Mouse (Mus musculus) adrenal gland, adult (tissue): ENCODE measurements around the gene Otc.

Experiments
- DNase-seq, 2 experiments: peaks; one replicate each; pipeline ENCODE4 v3.0.0; 2022 to 2023; ENCODE audit warnings: low spot score in 1 of 2; ENCODE audit not compliant: inconsistent age in 2 of 2

Otc gene

GRCm38 (mm10) chrX:10251852-10252504, at the start of gene Otc:
Gene Otc (plus strand): TSS chrX:10252305.
- no peak for DNase-seq

- no peak for DNase-seq
Measured at GRCm38 (mm10) chrX:10205937-10206336, 46.2 kb upstream of the Otc start.

DNA sequence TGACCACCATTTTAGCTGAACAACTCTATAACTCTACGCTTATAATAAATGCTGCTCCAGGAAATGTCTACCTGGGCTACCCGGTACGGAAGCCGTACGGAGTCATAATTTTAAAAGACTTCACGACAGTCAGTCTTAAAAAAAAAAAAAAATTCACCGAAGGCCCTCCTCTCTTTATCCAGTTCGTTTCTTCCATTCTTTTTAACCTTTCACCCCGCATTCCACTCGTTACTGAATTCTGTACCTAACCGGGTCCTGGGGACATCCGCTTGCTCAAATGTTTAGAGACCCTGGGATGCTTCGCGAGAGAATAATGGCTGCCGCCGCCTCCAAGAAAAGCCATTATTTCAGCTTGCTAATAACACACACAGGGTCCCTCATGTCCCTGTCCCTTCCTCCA, 36.1 kb upstream of the Otc start:
- peak in 1 of 2 experiments; percentile 78 for DNase-seq

GRCm38 (mm10) chrX:10216410-10216949, 35.6 kb upstream of the Otc start, which contains the start of gene Rpgr:
Gene Rpgr (minus strand): TSS chrX:10216920.
- DNase-seq = peak; percentile 92 to 97

DNA sequence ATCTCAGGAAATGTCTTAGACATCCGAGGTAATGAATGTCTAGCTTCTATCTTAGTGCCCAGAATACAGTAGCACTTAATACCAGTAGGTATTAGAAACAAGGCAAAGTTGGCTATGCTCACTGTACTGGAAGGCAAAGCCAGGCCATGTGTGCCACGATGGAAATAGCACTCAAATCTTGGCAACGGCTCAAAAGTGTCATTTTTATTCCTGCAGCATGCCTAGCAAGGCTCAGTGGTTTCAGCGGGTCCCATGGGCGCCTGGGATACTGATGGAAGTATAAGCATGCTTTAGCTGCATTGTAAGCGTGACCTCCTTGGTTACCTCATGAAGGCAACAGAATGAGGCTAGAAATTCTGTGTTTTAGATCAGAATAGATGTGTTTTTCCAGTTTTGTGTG, 32.8 kb upstream of the Otc start:
- no peak for DNase-seq

- DNase-seq = peak in 1 of 2 experiments; percentile 39
Measured at GRCm38 (mm10) chrX:10233051-10233450, 19.1 kb upstream of the Otc start.

GRCm38 (mm10) chrX:10234617-10235016, 17.5 kb upstream of the Otc start:
- no peak for DNase-seq

DNA sequence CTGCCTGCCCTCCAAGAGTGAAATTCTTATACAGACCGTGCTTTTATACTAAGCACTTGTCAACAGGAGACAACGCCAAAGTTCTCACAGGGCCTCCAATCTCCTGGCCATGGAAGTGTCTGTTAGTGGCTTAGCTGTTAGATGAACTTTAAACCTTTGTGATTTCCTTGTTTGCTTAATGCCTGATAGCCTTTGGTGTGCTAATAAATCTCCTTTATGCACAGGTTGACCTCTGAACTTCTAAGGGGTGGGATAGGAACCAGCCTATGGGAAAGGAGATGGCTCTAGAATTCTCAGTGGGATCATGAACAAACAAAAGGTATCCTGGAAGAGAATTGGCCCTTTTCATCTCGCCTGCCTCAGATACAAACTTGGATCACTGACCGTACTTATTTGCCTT, 12.6 kb upstream of the Otc start:
- DNase-seq = no peak

- no peak for DNase-seq
Measured at GRCm38 (mm10) chrX:10243916-10244315, 8.2 kb upstream of the Otc start.

DNA sequence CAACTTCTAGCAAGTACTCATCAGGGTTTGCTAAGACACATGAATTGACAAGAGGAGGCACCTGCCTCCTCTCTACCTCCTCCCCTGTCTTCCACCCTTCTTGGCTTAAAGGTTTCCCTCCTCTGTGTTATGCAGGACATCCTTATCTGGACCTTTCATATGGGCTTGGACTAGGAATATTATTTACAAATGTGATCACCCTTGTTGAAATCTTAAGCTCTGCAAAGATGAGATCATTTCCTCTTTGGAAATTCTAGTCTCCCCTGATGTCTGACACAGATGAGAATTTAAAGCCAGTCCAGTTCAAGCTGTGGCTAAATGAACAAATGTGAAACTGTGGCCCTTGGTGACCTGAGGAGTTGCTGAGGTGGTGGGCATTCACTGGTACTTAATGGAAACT, 748 bp upstream of the Otc start:
- no peak for DNase-seq

DNA sequence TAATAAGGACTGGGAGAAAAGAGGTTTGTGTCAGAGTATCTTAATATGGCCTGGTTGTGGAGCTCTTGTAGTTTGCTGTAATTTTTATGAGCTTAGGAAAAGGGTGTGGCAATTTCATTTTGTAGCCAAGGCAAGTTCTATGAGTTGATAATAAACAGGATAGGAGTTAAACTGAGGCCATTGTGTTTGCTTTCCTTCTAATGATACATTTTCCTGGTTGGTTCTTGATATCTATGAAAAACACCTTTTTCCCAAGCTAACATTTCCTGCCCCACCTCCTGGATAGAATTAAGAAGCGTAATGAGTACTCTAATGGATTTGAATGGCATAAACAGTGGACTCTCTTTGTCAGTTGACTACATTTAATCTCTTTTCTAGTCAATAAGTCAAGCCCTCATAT, 5.7 kb downstream of the Otc start:
- DNase-seq = no peak

DNA sequence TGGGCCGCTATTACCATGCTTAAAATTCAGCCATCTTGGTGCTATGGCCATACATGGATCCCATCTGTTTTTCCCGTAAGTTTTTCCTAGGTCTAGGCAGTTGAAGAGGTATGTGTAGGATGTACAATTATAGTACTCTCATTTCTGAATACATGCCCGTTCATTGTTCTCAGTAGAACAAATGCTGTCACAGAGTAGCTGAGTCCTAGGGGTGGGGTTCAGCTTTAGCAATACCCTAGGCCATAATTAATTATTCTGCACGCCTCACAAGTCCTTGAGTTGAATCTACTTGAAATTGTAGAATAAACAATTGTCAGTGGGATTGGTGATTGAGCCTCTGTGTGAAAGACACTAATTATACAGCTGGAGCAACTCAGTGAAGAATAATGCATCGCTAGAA, 6.2 kb downstream of the Otc start:
- no peak for DNase-seq

DNA sequence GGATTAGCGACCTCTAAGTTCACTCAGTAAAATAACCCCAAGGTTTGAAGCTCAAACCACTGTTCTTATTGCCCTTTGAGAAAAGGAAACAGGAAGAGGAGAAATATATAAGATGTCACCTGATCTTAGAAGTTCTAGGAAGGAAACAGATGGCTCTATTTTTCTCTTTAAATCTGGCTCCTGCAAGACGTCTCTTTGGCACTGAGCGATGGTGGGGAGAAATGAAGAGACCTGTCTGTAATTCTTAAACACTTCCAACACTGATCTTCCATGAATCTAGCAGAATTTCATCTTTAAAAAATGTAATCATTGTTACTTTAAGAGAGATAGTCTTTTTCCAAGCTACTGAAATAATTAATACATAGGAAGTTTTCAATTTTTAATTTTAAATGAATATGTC, 16.2 kb downstream of the Otc start:
- DNase-seq = no peak

- DNase-seq = no peak
Measured at GRCm38 (mm10) chrX:10268761-10269437, 16.8 kb downstream of the Otc start.

DNA sequence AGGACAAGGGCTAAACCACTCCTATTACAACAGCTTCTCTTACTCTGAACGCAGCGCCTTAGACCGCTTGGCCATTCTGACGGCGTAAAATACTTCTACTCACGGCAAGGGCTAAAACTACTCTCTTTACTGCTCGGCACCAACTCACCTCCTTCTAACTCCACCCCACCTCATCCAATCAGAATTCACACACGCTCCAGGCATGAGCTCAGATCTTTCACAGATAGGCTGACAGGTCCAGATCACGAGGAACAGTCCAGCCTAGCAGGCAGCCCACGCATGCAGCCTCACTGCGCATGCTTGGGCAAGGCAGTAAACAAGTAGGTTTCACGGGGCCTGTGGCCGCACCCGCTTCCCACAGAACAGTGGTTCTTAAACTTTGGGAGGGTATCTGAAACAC, 45.2 kb downstream of the Otc start:
- DNase-seq = no peak

DNA sequence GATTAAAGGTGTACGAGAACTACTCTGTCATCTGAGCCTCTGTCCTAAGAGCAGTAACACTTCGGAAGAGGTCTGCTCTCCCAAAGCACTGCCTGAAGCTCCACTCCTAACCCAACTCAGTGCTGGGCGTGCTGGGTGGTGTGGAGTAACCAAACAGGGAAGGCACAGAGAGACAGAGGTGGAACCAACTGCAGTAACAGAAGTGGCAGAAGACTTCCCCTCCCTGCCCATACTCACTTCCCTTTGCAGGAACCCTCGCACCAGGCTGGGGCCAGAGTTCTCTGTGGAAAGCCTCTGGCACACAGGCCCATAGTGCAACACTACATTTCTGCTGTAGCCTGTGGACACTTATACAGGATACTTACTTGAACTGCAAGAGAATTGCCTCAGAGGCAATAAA, 66.1 kb downstream of the Otc start:
- DNase-seq = no peak

DNA sequence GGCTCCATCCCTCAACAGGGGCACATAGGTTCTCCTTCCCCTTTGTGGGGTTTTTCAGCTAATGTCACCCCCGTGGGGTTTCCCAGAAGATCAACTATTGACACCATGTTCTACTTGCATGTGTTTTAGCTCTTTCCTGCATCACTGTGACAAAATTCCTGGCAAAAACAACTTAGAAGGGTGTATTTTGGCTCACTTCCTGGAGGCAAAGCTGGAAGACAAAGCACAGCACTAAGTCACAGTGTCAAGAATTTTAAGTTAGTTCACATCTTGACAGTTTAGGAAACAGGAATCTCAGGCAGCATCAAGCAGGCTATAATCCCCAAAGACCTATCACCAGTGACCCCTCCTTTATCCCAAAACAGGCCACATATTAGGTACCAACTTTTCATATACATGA, 78.1 kb downstream of the Otc start:
- DNase-seq = no peak

GRCm38 (mm10) chrX:10331749-10332148, 79.6 kb downstream of the Otc start:
- DNase-seq = no peak

GRCm38 (mm10) chrX:10336816-10337215, 84.7 kb downstream of the Otc start:
- no peak for DNase-seq

DNA sequence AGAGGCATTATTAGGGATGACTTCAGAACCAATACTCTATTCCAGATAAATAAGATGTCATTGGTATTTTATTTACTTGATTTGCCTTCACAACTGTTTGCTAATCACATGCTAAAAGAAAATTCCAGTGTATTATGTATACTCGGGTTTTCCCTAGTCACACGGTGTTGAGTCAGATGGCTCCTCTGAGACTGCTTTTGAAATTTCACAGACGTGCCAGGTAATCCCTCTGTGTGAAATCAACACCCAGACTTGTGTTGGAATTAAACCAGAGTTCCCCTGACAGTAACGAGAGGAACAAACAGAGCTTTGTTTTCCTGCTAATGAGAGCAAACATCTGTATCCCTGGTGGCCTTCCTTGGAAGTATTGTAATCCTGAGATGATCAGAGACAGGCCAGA, 103.8 kb downstream of the Otc start:
- no peak for DNase-seq
